In the genomic region with DNA sequence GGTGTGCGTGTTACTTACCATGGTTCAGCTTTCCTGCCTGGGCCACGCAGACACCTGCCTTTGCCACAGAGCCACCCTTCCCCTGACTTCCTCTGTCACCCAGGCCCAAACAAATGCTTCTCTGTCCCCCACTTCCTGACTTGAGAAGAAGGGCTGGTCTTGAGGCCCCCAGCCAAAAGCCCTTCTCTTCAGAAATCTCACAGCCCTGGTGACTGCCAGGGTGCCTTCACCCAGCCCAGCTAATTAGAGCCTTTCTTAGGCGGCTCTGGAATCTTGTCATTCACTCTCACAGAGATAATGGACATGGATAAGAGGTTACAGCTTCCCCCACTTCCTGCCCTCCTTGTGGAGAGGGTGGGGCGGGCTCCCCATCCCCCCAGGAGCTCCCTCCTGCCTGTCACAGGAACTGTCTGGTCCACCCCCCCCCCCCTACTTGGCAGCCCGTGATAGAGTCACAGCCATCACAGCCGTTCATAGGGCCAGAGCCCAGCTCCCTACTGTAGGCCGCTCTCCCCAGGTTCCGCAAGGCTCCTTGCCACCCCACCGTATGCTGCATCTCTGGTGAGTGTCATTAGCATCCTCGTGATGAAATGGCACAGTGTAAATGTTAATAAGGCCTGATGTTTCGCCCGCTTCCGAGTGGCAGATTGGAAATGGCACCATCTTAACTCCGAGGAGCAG, we compare ENCODE assay signal across 8 mouse cellular contexts. TPM values are rescaled to one million over a fixed set of nuclear protein-coding genes. Genes with fewer than 3 reads are reported as not detected.
A peak's percentile ranks its signal among the peaks of the same experiment; 100 is the strongest.
DNase-seq lines count a peak whose midpoint lies in the region; ATAC-seq and TF ChIP-seq lines count a peak whose summit lies in the region.

No protein-coding gene starts in this region.

- 30% methylated on average over 14 of the region's 14 CpGs for WGBS in heart, embryonic 12.5 days
- WGBS in hindbrain, postnatal 0 days = 29% methylated on average over 14 of the region's 14 CpGs
- WGBS in olfactory bulb, adult 2 months = 60% methylated on average over 14 of the region's 14 CpGs

- no peak overlapping the region for H3K4me3 ChIP-seq in heart, embryonic 12.5 days
- H3K4me3 ChIP-seq in hindbrain, postnatal 0 days (ENCODE audit: low read length) = no peak overlapping the region
- H3K4me3 ChIP-seq in olfactory bulb, adult 2 months (ENCODE audit: insufficient read depth, low read depth, low read length) = no peak overlapping the region

- peaks cover 11% of the 10 kb centered on the region; the same call in 1 of the 2 replicates for H3K27me3 ChIP-seq in heart, embryonic 12.5 days (replicated peaks)
- H3K27me3 ChIP-seq in hindbrain, postnatal 0 days (ENCODE audit: insufficient read depth, low read length) = no peaks in the 10 kb centered on the region

- no peaks in the 10 kb centered on the region for H3K36me3 ChIP-seq in heart, embryonic 12.5 days
- no peaks in the 10 kb centered on the region for H3K36me3 ChIP-seq in hindbrain, postnatal 0 days (ENCODE audit: insufficient read depth, low read length)

- no peak for TF ChIP-seq POLR2A in olfactory bulb, adult 2 months (IDR thresholded peaks at IDR 0.05; ENCODE audit: insufficient read depth, low read depth, low read length)

- H3K4me1 ChIP-seq in heart, embryonic 12.5 days (replicated peaks) = peaks cover 95% of the 10 kb centered on the region
- H3K4me1 ChIP-seq in hindbrain, postnatal 0 days (ENCODE audit: insufficient read depth, low read length) = peaks cover 31% of the 10 kb centered on the region
- H3K4me1 ChIP-seq in olfactory bulb, adult 2 months (ENCODE audit: control insufficient read depth, insufficient read depth, low read length) = peaks cover 69% of the 10 kb centered on the region

- no peaks in the 10 kb centered on the region for H3K9me3 ChIP-seq in heart, embryonic 12.5 days (replicated peaks)
- no peaks in the 10 kb centered on the region for H3K9me3 ChIP-seq in hindbrain, postnatal 0 days (ENCODE audit: low read length)

- intact Hi-C loops in heart, postnatal 25 days (cut with DNase I) = no loop called here

- H3K27ac ChIP-seq in heart, embryonic 12.5 days (ENCODE audit: poor library complexity, severe bottlenecking) = peak overlapping the region; percentile 22
- H3K27ac ChIP-seq in hindbrain, postnatal 0 days = 0 out of 2 replicates have a peak overlapping the region, but pooled peaks have one; percentile 21
- H3K27ac ChIP-seq in olfactory bulb, adult 2 months (ENCODE audit: insufficient read depth, low read depth, low read length) = peak overlapping the region; percentile 38

- 0 out of 2 replicates have a peak overlapping the region, but pooled peaks have one; percentile 9 for H3K4me2 ChIP-seq in heart, embryonic 12.5 days
- no peak overlapping the region for H3K4me2 ChIP-seq in hindbrain, postnatal 0 days (ENCODE audit: low read depth, low read length)

- no peak for TF ChIP-seq CTCF in hindbrain, postnatal 0 days (IDR thresholded peaks at IDR 0.05; ENCODE audit: low read depth)
- no peak for TF ChIP-seq CTCF in olfactory bulb, adult 2 months (IDR thresholded peaks at IDR 0.05; ENCODE audit: insufficient read depth, low read depth, low read length)

- peak; percentile 37 for ATAC-seq in heart, embryonic 12.5 days (ENCODE audit: insufficient number of reproducible peaks, low FRiP score)
- peak; percentile 39; the same call in 1 of the 2 replicates for ATAC-seq in hindbrain, postnatal 0 days

- no peak for DNase-seq in heart, postnatal 25 days (ENCODE audit: low spot score)
- DNase-seq in brain, embryonic 18.5 days (ENCODE audit: low read depth, low spot score) = peak; percentile 32
- DNase-seq in hindbrain, postnatal 0 days (ENCODE audit: low spot score) = peak; percentile 62
- DNase-seq in adrenal gland, postnatal 4 days (ENCODE audit: low spot score in 2 of 2) = no peak
- DNase-seq in embryo, embryonic 9.5 days (ENCODE audit: extremely low spot score) = no peak
- DNase-seq in urinary bladder, adult 2 months (ENCODE audit: low spot score) = no peak

- H3K9ac ChIP-seq in heart, embryonic 12.5 days = no peak overlapping the region
- no peak overlapping the region for H3K9ac ChIP-seq in hindbrain, postnatal 0 days (replicated peaks; ENCODE audit: low read length)

RNA-seq across cellular contexts. Expression of gene Nat9, which starts 39.3 kb away (rescaled TPM):
- polyA plus RNA-seq in heart, embryonic 12.5 days (2016; fragmentation: Nextera tagmentation; extraction: Ambion mirVana) = 13.1 and 13.3 TPM in 2 replicates
- total RNA-seq in heart, postnatal 25 days (2021) = 10 to 100 TPM; 19.3 to 23.0 TPM
- 17.3 and 27.8 TPM in 2 replicates for total RNA-seq in hindbrain, postnatal 0 days (2014; rRNA removed)
- polyA plus RNA-seq in hindbrain, postnatal 0 days (2015; fragmentation: Nextera tagmentation; extraction: Ambion mirVana) = 17.3 and 22.2 TPM in 2 replicates
- polyA plus RNA-seq in olfactory bulb, adult 2 months (2012; ENCODE audit: insufficient read depth, insufficient read length, low replicate concordance, missing spikeins) = not detected in 2 replicates
- 10 to 100 TPM; 21.6 to 22.1 TPM for total RNA-seq in adrenal gland, postnatal 4 days (2021)
- polyA plus RNA-seq in urinary bladder, adult 2 months (2012; rRNA removed) = 27.5 and 32.2 TPM in 2 replicates

RNA-seq across cellular contexts. Expression of gene Tmem104, which starts 39.7 kb away (rescaled TPM):
- 8.4 TPM in 2 replicates for polyA plus RNA-seq in heart, embryonic 12.5 days (2016; fragmentation: Nextera tagmentation; extraction: Ambion mirVana)
- total RNA-seq in heart, postnatal 25 days (2021) = 10 to 100 TPM; 10.0 to 10.5 TPM
- 6.4 and 11.1 TPM in 2 replicates for total RNA-seq in hindbrain, postnatal 0 days (2014; rRNA removed)
- polyA plus RNA-seq in hindbrain, postnatal 0 days (2015; fragmentation: Nextera tagmentation; extraction: Ambion mirVana) = 10.1 and 13.5 TPM in 2 replicates
- not detected in 2 replicates for polyA plus RNA-seq in olfactory bulb, adult 2 months (2012; ENCODE audit: insufficient read depth, insufficient read length, low replicate concordance, missing spikeins)
- total RNA-seq in adrenal gland, postnatal 4 days (2021) = 10 to 100 TPM; 11.9 to 12.0 TPM
- 7.0 and 9.4 TPM in 2 replicates for polyA plus RNA-seq in urinary bladder, adult 2 months (2012; rRNA removed)

RNA-seq across cellular contexts. Expression of gene Grin2c, which starts 40.1 kb away (rescaled TPM):
- 0.15 and 0.21 TPM in 2 replicates for polyA plus RNA-seq in heart, embryonic 12.5 days (2016; fragmentation: Nextera tagmentation; extraction: Ambion mirVana)
- under 1 TPM; 0.10 to 0.34 TPM for total RNA-seq in heart, postnatal 25 days (2021)
- 6.9 and 7.1 TPM in 2 replicates for total RNA-seq in hindbrain, postnatal 0 days (2014; rRNA removed)
- 1.0 and 1.1 TPM in 2 replicates for polyA plus RNA-seq in hindbrain, postnatal 0 days (2015; fragmentation: Nextera tagmentation; extraction: Ambion mirVana)
- not detected in 2 replicates for polyA plus RNA-seq in olfactory bulb, adult 2 months (2012; ENCODE audit: insufficient read depth, insufficient read length, low replicate concordance, missing spikeins)
- total RNA-seq in adrenal gland, postnatal 4 days (2021) = 1 to 10 TPM; 1.8 to 2.0 TPM
- 0.74 and 1.0 TPM in 2 replicates for polyA plus RNA-seq in urinary bladder, adult 2 months (2012; rRNA removed)

RNA-seq across cellular contexts. Expression of gene Fdxr, which starts 49.9 kb away (rescaled TPM):
- 11.3 and 12.3 TPM in 2 replicates for polyA plus RNA-seq in heart, embryonic 12.5 days (2016; fragmentation: Nextera tagmentation; extraction: Ambion mirVana)
- total RNA-seq in heart, postnatal 25 days (2021) = 1 to 10 TPM; 7.9 to 8.2 TPM
- total RNA-seq in hindbrain, postnatal 0 days (2014; rRNA removed) = 20.0 and 22.6 TPM in 2 replicates
- polyA plus RNA-seq in hindbrain, postnatal 0 days (2015; fragmentation: Nextera tagmentation; extraction: Ambion mirVana) = 15.0 and 16.4 TPM in 2 replicates
- polyA plus RNA-seq in olfactory bulb, adult 2 months (2012; ENCODE audit: insufficient read depth, insufficient read length, low replicate concordance, missing spikeins) = not detected in 2 replicates
- 100 to 1,000 TPM; 608 to 629 TPM for total RNA-seq in adrenal gland, postnatal 4 days (2021)
- polyA plus RNA-seq in urinary bladder, adult 2 months (2012; rRNA removed) = 10.9 and 11.6 TPM in 2 replicates

Comparison
In these comparisons a context has a peak if more than half of its experiments do, and no peak if none do; other contexts are left out.
1. DNase-seq: peak in brain, embryonic 18.5 days (single experiment) and hindbrain, postnatal 0 days (single experiment); none in heart, postnatal 25 days (single experiment), adrenal gland, postnatal 4 days (0 of 2), embryo, embryonic 9.5 days (single experiment) and urinary bladder, adult 2 months (single experiment).
2. RNA of gene Nat9, which starts 39.3 kb away (polyA plus RNA-seq): 27.5 to 32.2 TPM in urinary bladder, adult 2 months, 17.3 to 22.2 TPM in hindbrain, postnatal 0 days and 13.1 to 13.3 TPM in heart, embryonic 12.5 days; not detected in olfactory bulb, adult 2 months; every median in the first group is over 10 times any median in the second.
3. Peak in every context shown above with its lines, with median percentiles within 50 percentile points of each other: H3K27ac ChIP-seq.